Mouse (Mus musculus) urinary bladder, postnatal 14 days (tissue): Measurements from ENCODE around the gene Cog6.

Experiments used
- DNase-seq: peaks from one replicate; pipeline ENCODE4 v3.0.0; 2021; ENCODE audit warnings: low spot score

Gene Cog6

GRCm38 (mm10) chr3:52962391-52962790, 54.6 kb downstream of the Cog6 start:
- no peak for DNase-seq

DNA sequence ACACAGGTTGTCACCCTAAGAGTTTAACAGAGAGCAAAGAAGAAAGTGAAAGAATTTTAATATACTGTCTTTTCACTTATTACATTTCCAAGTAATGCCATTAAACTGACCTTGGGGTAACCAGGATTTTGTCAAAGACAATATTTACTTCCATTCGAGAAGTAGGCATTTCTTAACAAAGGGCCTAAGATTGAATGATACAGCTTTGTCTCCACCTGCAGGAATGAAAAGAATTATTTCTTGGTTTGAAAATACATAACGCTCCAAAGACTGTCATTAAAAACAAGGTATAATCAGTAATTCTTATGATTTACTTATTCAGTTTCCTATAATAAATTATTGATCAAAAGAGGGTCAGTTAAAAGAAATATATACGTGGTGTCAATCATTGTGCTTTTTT, 55.4 kb downstream of the Cog6 start:
- DNase-seq, result no peak

DNA sequence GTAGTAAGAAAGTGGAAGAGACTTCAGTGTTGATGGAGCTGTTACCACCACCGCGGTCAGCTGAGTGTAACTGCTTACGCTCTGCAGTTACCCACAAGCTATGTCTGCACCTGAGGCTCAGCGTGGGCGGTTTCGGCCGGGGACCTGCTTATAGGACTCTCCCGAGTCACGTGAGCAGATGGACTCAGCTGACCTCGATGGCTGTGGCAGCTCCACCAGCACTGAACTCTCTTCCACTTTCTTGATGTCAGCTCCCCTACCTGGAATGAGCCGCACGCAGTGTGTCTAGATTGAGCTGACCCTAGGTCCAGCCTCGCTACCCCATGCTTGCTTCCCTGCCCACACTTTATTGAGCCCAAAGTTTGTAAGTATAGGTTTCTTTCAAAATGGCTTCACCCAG, 56.1 kb downstream of the Cog6 start:
- DNase-seq, result no peak

DNA sequence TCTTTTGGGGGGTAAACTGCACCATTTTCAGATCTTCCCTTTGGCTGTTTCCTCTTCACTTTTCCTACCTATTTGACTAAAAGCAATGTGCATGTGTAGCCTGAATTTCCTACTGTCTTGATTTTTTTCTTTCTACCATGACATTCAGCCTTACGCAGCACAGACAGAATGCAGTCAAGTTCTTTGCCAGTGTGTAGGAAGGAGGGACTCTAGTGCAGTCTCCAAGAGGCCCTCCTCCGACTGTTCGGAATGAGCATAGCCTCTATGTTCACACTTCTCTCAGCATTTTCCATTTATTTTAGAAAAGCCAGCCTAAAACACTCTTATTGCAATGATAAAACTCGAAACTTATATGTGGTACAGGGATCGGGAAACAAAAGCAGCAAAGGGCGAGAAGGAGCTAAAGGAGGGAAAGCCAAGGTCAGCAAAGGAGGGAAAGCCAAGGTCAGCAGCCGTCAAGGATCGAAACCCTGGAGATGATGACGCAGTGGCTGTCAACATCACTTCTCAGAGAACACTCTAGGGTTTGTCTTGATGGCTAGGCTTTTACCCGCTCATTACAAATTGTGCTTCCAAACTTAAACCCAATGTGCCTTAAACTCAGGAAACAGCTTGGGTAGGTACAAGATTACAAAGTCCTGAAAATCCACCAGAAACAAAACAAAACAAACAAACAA, 58.5 kb downstream of the Cog6 start:
- no peak for DNase-seq

- no peak for DNase-seq
These were observed 59.2 kb downstream of the Cog6 start for GRCm38 (mm10) chr3:52957861-52958260.

DNA sequence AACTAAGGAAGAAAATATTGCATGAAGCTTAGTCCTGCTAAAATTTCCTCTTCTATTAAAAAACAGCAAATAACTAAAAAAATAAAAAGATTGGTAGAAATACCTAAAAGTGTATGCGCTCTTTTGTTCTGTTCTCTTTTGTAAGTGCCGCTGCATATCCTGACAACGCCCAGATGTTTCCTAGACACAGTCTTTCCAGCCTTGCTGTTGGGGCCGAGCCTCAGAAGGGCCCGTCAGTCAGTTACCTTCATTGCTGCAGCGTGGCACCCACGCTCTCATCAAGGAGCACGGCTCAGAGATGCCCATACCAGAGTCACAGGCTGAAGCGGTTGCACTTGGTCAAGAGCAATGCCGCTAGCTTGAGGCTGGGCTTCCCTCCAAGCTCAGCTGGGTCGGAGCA, 60.8 kb downstream of the Cog6 start:
- no peak for DNase-seq

DNA sequence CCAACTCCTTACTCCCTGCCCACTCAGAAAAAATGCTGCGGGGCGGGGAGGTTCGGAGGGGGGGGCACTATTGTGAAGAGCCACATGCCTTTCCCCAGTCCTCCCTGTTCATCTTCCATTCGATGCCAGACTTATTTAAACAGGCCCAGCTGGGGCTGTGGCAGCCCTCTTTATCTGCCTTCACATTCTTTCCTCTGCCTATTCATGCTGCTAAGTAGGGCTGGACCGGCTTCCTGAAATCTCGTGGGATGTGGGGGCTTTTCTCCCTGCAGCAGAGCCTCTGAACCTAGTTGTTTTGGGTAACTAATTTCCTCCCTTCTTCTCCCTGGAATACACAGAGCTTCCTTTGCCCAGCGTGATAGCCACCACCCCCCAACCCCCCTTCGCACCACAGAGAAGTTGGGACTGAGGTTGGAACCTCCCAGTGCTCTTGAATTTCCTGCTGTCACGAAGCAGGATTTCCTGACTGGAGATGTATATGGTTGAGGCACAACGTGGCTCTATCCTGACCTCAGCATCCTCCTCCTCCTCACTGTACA, 61.5 kb downstream of the Cog6 start:
- DNase-seq, result no peak

DNA sequence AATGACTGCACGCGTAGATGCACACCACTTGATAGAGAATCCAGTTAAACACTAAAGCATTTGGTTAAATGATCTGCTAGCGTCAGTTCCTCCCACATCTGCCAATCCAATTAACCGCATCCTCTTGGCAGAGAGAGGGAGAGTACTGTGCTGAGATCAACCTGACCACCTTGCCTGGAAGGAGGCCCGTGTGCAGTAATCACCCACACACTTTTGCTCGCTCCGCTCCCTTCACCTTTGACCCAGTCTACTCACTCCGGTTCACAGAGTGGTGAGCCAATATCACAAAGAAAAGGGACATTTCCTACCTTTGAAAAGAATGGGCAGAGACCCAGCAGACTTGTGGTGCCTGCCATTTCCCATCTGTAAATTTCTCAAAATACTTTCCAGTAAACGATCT, 62.4 kb downstream of the Cog6 start:
- DNase-seq, result no peak

- DNase-seq, result no peak
These were observed 63.2 kb downstream of the Cog6 start for GRCm38 (mm10) chr3:52953831-52954230.

DNA sequence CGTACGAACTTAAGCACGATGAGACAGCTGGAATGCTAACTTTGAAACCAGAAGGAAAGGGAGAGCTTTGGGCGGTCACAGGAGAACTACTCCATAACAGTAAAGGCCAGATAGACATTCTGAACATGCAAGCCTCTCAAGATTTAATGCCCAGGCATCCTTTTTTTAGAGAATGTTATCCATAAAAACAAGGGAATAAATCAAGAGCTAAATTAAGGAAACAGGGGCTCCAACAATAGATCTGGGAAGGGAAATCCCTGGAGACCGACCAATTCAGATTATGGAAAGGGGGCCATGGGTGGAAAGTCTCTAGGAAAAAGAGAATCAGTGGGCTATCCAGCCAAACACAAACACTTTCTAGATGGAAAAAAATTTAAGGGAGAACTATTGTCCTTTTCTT, 68.2 kb downstream of the Cog6 start:
- no peak for DNase-seq

DNA sequence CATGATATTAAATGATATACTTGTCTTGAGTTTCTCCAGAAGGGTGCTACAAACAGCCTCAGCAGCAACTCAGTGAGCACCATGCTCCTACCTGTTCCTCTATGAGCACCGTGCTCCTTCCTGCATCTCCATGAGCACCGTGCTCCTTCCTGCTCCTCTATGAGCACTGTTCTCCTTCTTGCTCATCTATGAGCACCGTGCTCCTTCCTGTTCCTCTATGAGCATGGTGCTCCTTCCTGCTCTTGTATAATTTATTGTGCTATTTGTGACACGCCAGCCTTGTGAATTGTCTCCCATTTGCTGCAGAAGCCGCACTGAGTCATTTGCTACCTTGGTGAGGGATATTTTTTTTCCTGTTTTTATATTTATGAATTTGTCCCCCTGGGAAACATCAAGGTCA, 69.6 kb downstream of the Cog6 start:
- no peak for DNase-seq

DNA sequence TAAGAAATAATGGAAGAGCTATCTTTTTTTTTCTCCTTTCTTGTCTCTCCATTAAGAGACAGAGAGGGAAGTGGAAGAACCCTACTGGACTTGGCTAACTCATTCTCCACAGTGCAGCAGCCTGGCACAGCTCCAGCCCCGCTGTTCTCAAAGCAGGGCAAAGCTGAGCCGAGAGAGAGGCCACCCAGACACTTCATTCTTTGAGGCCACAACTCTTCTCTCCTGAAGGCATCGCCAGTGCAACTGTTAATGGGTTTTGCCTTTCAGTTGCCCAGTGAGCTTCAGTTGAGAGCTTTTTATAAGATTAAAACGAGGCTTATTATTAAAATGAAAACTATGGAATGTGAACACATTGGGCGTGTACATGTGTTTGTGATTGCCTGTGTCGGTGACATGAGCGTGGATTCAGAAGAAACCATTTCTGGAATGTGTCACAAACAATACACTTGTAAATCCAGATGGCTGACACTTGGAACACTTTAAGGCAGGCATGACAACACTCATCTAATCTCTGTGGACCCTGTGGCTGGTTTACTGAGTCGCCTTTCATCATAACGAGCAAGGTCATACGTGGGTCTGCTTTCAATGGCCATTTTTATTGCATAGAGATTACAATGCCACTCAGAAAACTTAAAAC, 76.1 kb downstream of the Cog6 start:
- peak; percentile 28 for DNase-seq

- peak; percentile 7 for DNase-seq
These were observed 78.6 kb downstream of the Cog6 start for GRCm38 (mm10) chr3:52938398-52938797.

DNA sequence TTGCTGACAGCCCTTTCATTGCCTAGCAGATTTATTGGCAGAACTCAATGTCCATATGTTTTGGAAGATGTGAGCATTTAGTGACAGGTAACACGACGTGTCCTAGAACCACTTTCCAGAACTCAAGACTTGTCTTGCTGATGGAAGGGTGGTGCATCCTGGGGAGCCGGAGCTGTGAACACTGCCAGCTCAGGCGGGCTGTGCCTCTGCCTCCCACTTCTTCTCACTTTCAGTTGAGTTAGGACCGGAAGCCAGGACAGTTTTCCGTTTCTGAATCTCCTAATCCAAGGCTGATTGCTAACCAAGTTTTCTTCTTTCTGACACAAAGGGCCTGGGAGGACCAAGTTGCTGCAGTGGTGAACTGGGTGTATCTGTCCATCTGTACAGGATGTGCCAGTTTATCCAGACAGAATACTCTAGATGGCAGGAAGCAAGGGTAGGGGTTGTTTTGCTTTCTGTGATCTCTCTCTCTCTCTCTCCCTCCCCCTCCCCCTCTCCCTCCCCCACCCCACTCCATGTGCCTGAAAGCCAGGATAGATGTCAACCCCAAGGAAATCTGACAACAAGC, 79.2 kb downstream of the Cog6 start:
- DNase-seq, result no peak

- DNase-seq, result no peak
These were observed 85.1 kb downstream of the Cog6 start for GRCm38 (mm10) chr3:52931956-52932355.
